Mouse (Mus musculus) liver, embryonic 14.5 days (tissue): ENCODE measurements around the gene Atad3a. TPM values are rescaled to one million over a fixed set of nuclear protein-coding genes. Genes with fewer than 3 reads are reported as not detected.
A peak's percentile ranks its signal among the peaks of the same experiment; 100 is the strongest.

Experiments
- ATAC-seq: fragments of 200-750 bp; cut with Nextera tagmentation; 2 replicates; pipeline ENCODE4 v1.8.0; 2017; ENCODE audit warnings: moderate number of reproducible peaks, mild to moderate bottlenecking, moderate library complexity; ENCODE audit not compliant: insufficient read depth
- DNase-seq, 3 experiments: peaks; one replicate each; pipeline ENCODE4 v3.0.0-alpha.2; 2012 to 2013; ENCODE audit warnings: low read depth in 3 of 3, low spot score in 3 of 3
- H3K27ac ChIP-seq: fragments of 300-500 bp; sonication (generic); 2 replicates; pipeline ENCODE4 v1.5.1; 2014; ENCODE audit warnings: moderate library complexity, mild to moderate bottlenecking, control low read depth, inconsistent platforms
- H3K27me3 ChIP-seq: fragments of 300-500 bp; sonication (generic); 2 replicates; pipeline ENCODE4 v1.6.1; 2014; ENCODE audit warnings: mild to moderate bottlenecking, low read length, moderate library complexity; ENCODE audit not compliant: control insufficient read depth, insufficient read depth
- H3K36me3 ChIP-seq: fragments of 300-500 bp; sonication (generic); replicated peaks from 2 replicates; pipeline ENCODE4 v1.6.1; 2014; ENCODE audit warnings: low read depth; ENCODE audit not compliant: control insufficient read depth, insufficient read depth
- H3K4me1 ChIP-seq, 2 experiments: fragments of 200-500 bp in 1 of 2; fragments of 300-500 bp in 1 of 2; sonication (generic) in 1 of 2; replicated peaks; 2 replicates each; pipeline ENCODE4 v1.6.1; 2012 to 2014; ENCODE audit warnings: antibody characterized with exemption in 1 of 2, inconsistent platforms in 1 of 2, low read length in 1 of 2; ENCODE audit not compliant: control insufficient read depth in 2 of 2, insufficient read depth in 2 of 2
- H3K4me2 ChIP-seq: fragments of 300-500 bp; sonication (generic); 2 replicates; pipeline ENCODE4 v1.6.1; 2014; ENCODE audit warnings: low read depth, mild to moderate bottlenecking, control low read depth, moderate library complexity
- H3K4me3 ChIP-seq, 2 experiments: fragments of 200-500 bp in 1 of 2; fragments of 300-500 bp in 1 of 2; sonication (generic) in 1 of 2; 2 replicates each; pipeline ENCODE4 v1.5.1; 2012 to 2014; ENCODE audit warnings: low read depth in 2 of 2, low read length in 2 of 2, mild to moderate bottlenecking in 2 of 2, control low read depth in 1 of 2, inconsistent platforms in 1 of 2, moderate library complexity in 1 of 2; ENCODE audit not compliant: insufficient read depth in 1 of 2
- H3K9ac ChIP-seq: fragments of 300-500 bp; sonication (generic); replicated peaks from 2 replicates; pipeline ENCODE4 v1.6.1; 2014; ENCODE audit warnings: mild to moderate bottlenecking, control low read depth, moderate library complexity
- H3K9me3 ChIP-seq: fragments of 300-500 bp; sonication (generic); 2 replicates; pipeline ENCODE4 v1.6.1; 2016; ENCODE audit warnings: low read length, mixed read lengths; ENCODE audit not compliant: control insufficient read depth
- CTCF ChIP-seq: IDR thresholded peaks from 2 replicates; pipeline ENCODE4 v1.5.1; 2016; ENCODE audit warnings: antibody characterized with exemption, low read depth, control low read depth
- EP300 ChIP-seq: IDR thresholded peaks from 2 replicates; pipeline ENCODE4 v1.6.1; 2016; ENCODE audit warnings: antibody characterized with exemption, low read depth
- WGBS: fragments of 180-500 bp; shearing (Covaris S2); extraction: QIAGEN DNeasy Blood & Tissue Kit; methylation state at CpG from one replicate; pipeline ENCODE4 v1.1.7; 2014; ENCODE audit not compliant: insufficient replicate concordance; 5-methylcytosine and 5-hydroxymethylcytosine counted together
- polyA plus RNA-seq, 2 experiments: library from polyadenylated mRNA; depleted of rRNA in 1 of 2; stranded (reverse) in 1 of 2; unstranded in 1 of 2; fragments of >200 nt; fragmentation: Nextera tagmentation in 1 of 2; extraction: Ambion mirVana in 1 of 2; gene quantifications; 2 replicates each; pipeline versions ENCODE4 v1.2.1 to v1.2.3; 2012 to 2014

Gene Atad3a
- polyA plus RNA-seq, 2 experiments: 31.2 to 41.8 TPM

- Histone ChIP-seq H3K4me3 (peak overlapping the region; percentile 74 to 89), H3K27ac (no peak overlapping the region), H3K9me3 (no peaks in the 10 kb centered on the region), H3K27me3 (no peaks in the 10 kb centered on the region), H3K9ac (peak overlapping the region; percentile 75), H3K4me2 (peak overlapping the region; percentile 92), H3K36me3 (no peaks in the 10 kb centered on the region; the same call in none of the 2 replicates), H3K4me1 (peaks cover 3% of the 10 kb centered on the region in 2 experiments; a peak in 1 of 4 replicates)
- DNase-seq (no peak), ATAC-seq (peak; percentile 68)
- no peak for TF ChIP-seq EP300
- TF ChIP-seq CTCF: no peak
- 1% methylated on average over 53 of the region's 79 CpGs for WGBS
These were observed 25.8 kb downstream of the Atad3a start for GRCm38 (mm10) chr4:155734951-155735702.

- peak; percentile 85 for ATAC-seq
- under 1% methylated on average over 35 of the region's 35 CpGs for WGBS
These were observed 26.4 kb downstream of the Atad3a start, which contains the start of gene Tmem240 for GRCm38 (mm10) chr4:155734350-155734941. Gene Tmem240 (plus strand): TSS chr4:155734800.

GRCm38 (mm10) chr4:155733267-155733666 is 27.6 kb downstream of the Atad3a start:
- DNase-seq (no peak), ATAC-seq (no peak)
- H3K4me2 ChIP-seq: peak overlapping the region; percentile 92
- WGBS: 79% methylated on average over 10 of the region's 10 CpGs
- no peak overlapping the region for H3K4me3 ChIP-seq
- H3K27me3 ChIP-seq: no peaks in the 10 kb centered on the region
- no peaks in the 10 kb centered on the region; the same call in none of the 2 replicates for H3K36me3 ChIP-seq
- no peak for TF ChIP-seq EP300
- TF ChIP-seq CTCF: no peak
- H3K27ac ChIP-seq: no peak overlapping the region
- peaks cover 3% of the 10 kb centered on the region in 2 experiments; a peak in 1 of 4 replicates for H3K4me1 ChIP-seq
- no peak overlapping the region for H3K9ac ChIP-seq
- H3K9me3 ChIP-seq: no peaks in the 10 kb centered on the region

More at GRCm38 (mm10) chr4:155734350-155734941, 26.4 kb downstream of the Atad3a start, which contains the start of gene Tmem240:
- Histone ChIP-seq H3K36me3 (no peaks in the 10 kb centered on the region; the same call in none of the 2 replicates), H3K4me2 (peak within 1 kb of the TSS; percentile 92), H3K4me1 (peaks cover 3% of the 10 kb centered on the region in 2 experiments; a peak in 1 of 4 replicates), H3K27me3 (no peaks in the 10 kb centered on the region), H3K9me3 (no peaks in the 10 kb centered on the region), H3K27ac (no peak within 1 kb of the TSS), H3K9ac (peak within 1 kb of the TSS; percentile 75), H3K4me3 (peak within 1 kb of the TSS; percentile 74 to 89)
- TF ChIP-seq EP300 (no peak), CTCF (no peak)
- peak; percentile 56 to 65 (median 57) for DNase-seq

- no peak for TF ChIP-seq EP300
- no peak for TF ChIP-seq CTCF
- no peak for ATAC-seq
- no peak overlapping the region for H3K9ac ChIP-seq
These were observed 32.9 kb downstream of the Atad3a start for GRCm38 (mm10) chr4:155727993-155728392.

GRCm38 (mm10) chr4:155721668-155722083 is 39.2 kb downstream of the Atad3a start:
- Histone ChIP-seq H3K4me3 (no peak overlapping the region), H3K9me3 (no peaks in the 10 kb centered on the region), H3K9ac (no peak overlapping the region), H3K27ac (no peak overlapping the region), H3K36me3 (peaks cover 13% of the 10 kb centered on the region), H3K4me2 (no peak overlapping the region), H3K4me1 (no peaks in the 10 kb centered on the region), H3K27me3 (no peaks in the 10 kb centered on the region)
- ATAC-seq (no peak), DNase-seq (peak in 1 of 3 experiments; percentile 27)
- peak; percentile 77 for TF ChIP-seq CTCF
- no peak for TF ChIP-seq EP300
- WGBS: 36% methylated on average over 4 of the region's 4 CpGs

More at GRCm38 (mm10) chr4:155727993-155728392, 32.9 kb downstream of the Atad3a start:
- Histone ChIP-seq H3K27me3 (no peaks in the 10 kb centered on the region), H3K4me2 (no peak overlapping the region), H3K36me3 (peaks cover 3% of the 10 kb centered on the region), H3K4me1 (no peaks in the 10 kb centered on the region), H3K27ac (no peak overlapping the region), H3K9me3 (no peaks in the 10 kb centered on the region), H3K4me3 (no peak overlapping the region)
- no peak for DNase-seq
- 80% methylated on average over 2 of the region's 2 CpGs for WGBS
